Mouse (Mus musculus) thymus, adult 18-20 months (tissue): ENCODE measurements around the gene Adat1.
A peak's percentile ranks its signal among the peaks of the same experiment; 100 is the strongest.

Experiments
- DNase-seq, 2 experiments: peaks; one replicate each; pipeline ENCODE4 v3.0.0; 2022; ENCODE audit warnings: mixed read lengths in 2 of 2

The Adat1 gene

GRCm38 (mm10) chr8:111992013-111992702 lies at the start of gene Adat1:
Gene Adat1, minus strand, starts transcription at chr8:111992302.
- DNase-seq, result peak; percentile 70 to 79

- no peak for DNase-seq
These were observed 45.4 kb upstream of the Adat1 start for GRCm38 (mm10) chr8:112037521-112037920.

- no peak for DNase-seq
These were observed 42.5 kb upstream of the Adat1 start for GRCm38 (mm10) chr8:112034603-112035002.

GRCm38 (mm10) chr8:112033071-112033470 lies 41.0 kb upstream of the Adat1 start:
- DNase-seq, result no peak

- DNase-seq, result no peak
These were observed 38.6 kb upstream of the Adat1 start for GRCm38 (mm10) chr8:112030663-112031062.

- no peak for DNase-seq
These were observed 37.4 kb upstream of the Adat1 start for GRCm38 (mm10) chr8:112029455-112029854.

- DNase-seq, result no peak
These were observed 22.8 kb upstream of the Adat1 start, which contains the start of gene Gm6793 for GRCm38 (mm10) chr8:112014936-112015335. Gene Gm6793, minus strand, starts transcription at chr8:112015036.

- peak; percentile 43 to 49 for DNase-seq
These were observed 19.7 kb upstream of the Adat1 start for GRCm38 (mm10) chr8:112011816-112012242.

GRCm38 (mm10) chr8:112010997-112011815 lies 19.1 kb upstream of the Adat1 start, which contains the start of the genes Kars and Terf2ip:
Gene Kars, minus strand, starts transcription at chr8:112011323.
Gene Terf2ip, plus strand, starts transcription at chr8:112011398.
- peak; percentile 84 to 88 for DNase-seq

GRCm38 (mm10) chr8:112009558-112009957 lies 17.5 kb upstream of the Adat1 start:
- no peak for DNase-seq

GRCm38 (mm10) chr8:112007669-112008068 lies 15.6 kb upstream of the Adat1 start:
- no peak for DNase-seq

- no peak for DNase-seq
These were observed 13.5 kb upstream of the Adat1 start for GRCm38 (mm10) chr8:112005601-112006000.

- no peak for DNase-seq
These were observed 12.7 kb upstream of the Adat1 start for GRCm38 (mm10) chr8:112004754-112005153.

- DNase-seq, result no peak
These were observed 569 bp upstream of the Adat1 start for GRCm38 (mm10) chr8:111992703-111993039.

GRCm38 (mm10) chr8:111991278-111991677 lies 824 bp downstream of the Adat1 start:
- DNase-seq, result no peak

GRCm38 (mm10) chr8:111989911-111990310 lies 2.2 kb downstream of the Adat1 start:
- peak; percentile 25 to 41 for DNase-seq

GRCm38 (mm10) chr8:111984511-111984910 lies 7.6 kb downstream of the Adat1 start:
- DNase-seq, result no peak

GRCm38 (mm10) chr8:111982116-111982515 lies 10.0 kb downstream of the Adat1 start:
- DNase-seq, result no peak

- DNase-seq, result no peak
These were observed 14.0 kb downstream of the Adat1 start for GRCm38 (mm10) chr8:111978147-111978546.

GRCm38 (mm10) chr8:111976326-111976725 lies 15.8 kb downstream of the Adat1 start:
- DNase-seq, result peak; percentile 22 to 53

- no peak for DNase-seq
These were observed 16.4 kb downstream of the Adat1 start for GRCm38 (mm10) chr8:111975706-111976105.

GRCm38 (mm10) chr8:111974138-111974537 lies 18.0 kb downstream of the Adat1 start:
- no peak for DNase-seq

- DNase-seq, result no peak
These were observed 23.1 kb downstream of the Adat1 start for GRCm38 (mm10) chr8:111968991-111969390.

- no peak for DNase-seq
These were observed 23.6 kb downstream of the Adat1 start for GRCm38 (mm10) chr8:111968541-111968940.
